Mouse (Mus musculus) pancreas, adult 10 weeks (tissue): ENCODE measurements around the gene Krtap4-7. TPM values are rescaled to one million over a fixed set of nuclear protein-coding genes. Genes with fewer than 3 reads are reported as not detected.

Experiments
- polyA plus RNA-seq: library from polyadenylated mRNA; stranded (reverse); fragments of 350-450 nt; fragmentation: Illumina TruSeq; extraction: RNeasy Lipid Tissue Mini Kit (QIAGEN cat#74804); gene quantifications from one replicate; pipeline ENCODE4 v1.2.3, GENCODE M21; 2015; ENCODE audit warnings: low read depth, low replicate concordance; ENCODE audit not compliant: insufficient read depth

Krtap4-7 gene
- polyA plus RNA-seq = not detected

DNA sequence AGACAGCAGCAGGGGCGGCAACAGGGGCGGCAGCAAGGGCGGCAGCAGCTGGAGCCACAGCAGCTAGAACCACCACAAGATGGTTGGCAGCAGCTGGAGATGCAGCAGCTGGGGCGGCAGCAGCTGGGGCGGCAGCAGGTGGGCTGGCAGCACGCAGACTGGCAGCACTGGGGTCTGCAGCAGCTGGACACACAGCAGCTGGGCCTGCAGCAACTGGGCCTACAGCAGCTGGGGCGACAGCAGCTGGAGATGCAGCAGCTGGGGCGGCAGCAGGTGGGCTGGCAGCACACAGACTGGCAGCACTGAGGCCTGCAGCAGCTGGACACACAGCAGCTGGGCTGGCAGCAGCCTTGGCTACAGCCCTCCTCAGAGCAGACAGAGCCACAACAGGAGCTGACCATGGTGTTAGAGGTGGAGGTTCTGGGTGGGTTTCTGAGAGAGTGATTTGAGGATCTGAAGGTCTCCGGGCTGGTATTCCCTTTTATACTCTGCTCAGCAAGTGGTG lies at the start of gene Krtap4-7:
Gene Krtap4-7 (minus strand): TSS at position 455 of the 505 bp plus-strand sequence.

DNA sequence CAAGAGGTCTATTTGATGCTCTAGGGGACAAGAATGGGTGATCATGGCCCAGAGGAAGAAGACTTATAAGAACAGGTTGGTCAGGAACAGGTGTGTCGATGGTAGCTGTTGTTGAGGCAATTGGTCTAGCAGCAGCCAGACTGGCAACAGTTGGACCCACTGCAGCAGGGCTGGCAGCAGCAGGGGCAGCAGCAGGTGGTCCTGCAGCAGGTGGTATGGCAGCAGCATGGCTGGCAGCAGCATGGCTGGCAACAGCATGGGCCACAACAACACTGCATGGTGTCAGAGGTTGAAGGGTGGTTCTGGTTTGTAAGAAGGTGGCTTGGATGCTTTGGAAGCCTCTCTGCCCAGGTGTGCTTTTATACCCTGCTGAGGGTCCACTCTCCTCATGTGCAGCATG lies 46.6 kb upstream of the Krtap4-7 start, which contains the start of gene Gm14190:
Gene Gm14190 (minus strand): TSS at position 278 of the 400 bp plus-strand sequence.

DNA sequence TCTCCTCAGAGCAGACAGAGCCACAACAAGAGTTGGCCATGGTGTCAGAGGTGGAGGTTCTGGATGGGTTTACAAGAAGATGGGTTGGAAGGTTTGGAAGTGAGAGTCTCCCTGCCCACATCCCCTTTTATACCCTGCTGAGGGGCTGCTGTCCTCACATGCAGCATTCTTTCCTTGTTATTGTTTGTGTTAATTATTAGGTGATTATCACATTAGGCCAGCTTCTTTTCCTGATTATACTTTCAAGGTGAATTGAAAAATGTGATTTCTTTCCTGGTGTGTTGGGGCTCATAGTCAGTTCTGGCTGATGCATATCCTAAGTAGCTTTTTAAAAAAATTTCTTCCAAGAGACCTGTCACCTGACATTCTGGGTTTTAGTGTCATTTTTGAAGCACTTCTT lies 22.0 kb upstream of the Krtap4-7 start, which contains the start of gene Krtap4-6:
Gene Krtap4-6 (minus strand): TSS at position 101 of the 400 bp plus-strand sequence.

DNA sequence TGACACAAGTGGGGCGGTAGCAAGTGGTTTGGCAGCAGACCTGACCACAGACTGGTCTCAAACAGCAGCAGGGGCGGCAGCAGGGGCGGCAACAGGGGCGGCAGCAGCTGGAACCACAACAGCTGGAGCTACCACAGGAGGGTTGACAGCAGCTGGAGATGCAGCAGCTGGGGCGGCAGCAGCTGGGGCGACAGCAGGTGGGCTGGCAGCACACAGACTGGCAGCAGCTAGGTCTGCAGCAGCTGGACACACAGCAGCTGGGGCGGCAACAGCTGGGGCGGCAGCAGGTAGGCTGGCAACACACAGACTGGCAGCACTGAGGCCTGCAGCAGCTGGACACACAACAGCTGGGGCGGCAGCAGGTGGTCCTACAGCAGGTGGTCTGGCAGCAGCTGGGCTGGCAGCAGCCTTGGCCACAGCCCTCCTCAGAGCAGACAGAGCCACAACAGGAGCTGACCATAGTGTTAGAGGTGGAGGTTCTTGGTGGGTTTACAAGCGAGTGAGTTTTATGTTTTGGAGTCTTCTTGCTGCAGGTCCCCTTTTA lies 14.7 kb upstream of the Krtap4-7 start, which contains the start of gene Gm11563:
Gene Gm11563 (minus strand): TSS at position 494 of the 544 bp plus-strand sequence.

DNA sequence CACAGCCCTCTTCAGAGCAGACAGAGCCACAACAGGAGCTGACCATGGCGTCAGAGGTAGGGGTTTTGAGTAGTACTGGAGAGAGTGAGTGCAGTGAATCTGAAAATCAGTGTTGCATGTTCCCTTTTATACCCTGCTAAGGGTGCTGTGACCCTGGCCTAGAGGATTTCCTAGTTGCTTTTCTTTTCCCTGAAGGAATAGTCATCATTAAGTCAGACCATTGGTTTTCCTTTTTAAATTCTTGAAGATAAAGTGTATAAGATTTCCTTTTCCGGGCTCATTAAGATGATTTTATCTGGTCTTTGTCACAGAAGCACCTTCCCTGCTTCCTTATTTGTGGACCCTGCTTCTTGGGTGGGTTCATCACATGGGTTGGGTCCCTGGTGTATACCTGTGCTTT lies 6.2 kb upstream of the Krtap4-7 start, which contains the start of gene Gm11555:
Gene Gm11555 (minus strand): TSS at position 101 of the 400 bp plus-strand sequence.

DNA sequence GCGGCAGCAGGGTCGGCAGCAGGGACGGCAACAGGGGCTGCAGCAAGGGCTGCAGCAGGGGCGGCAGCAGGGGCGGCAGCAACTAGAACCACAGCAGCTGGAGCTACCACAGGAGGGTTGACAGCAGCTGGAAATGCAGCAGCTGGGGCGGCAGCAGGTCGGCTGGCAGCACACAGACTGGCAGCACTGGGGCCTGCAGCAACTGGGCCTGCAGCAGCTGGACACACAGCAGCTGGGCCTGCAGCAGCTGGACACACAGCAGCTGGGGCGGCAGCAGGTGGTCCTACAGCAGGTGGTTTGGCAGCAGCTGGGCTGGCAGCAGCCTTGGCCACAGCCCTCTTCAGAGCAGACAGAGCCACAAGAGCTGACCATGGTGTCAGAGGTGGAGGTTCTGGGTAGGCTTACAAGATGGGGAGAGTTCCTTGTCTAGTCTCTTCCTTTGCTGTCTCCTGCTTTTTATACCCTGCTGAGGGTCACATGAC lies 9.2 kb downstream of the Krtap4-7 start, which contains the start of gene Krtap4-2:
Gene Krtap4-2 (minus strand): TSS at position 432 of the 482 bp plus-strand sequence.

DNA sequence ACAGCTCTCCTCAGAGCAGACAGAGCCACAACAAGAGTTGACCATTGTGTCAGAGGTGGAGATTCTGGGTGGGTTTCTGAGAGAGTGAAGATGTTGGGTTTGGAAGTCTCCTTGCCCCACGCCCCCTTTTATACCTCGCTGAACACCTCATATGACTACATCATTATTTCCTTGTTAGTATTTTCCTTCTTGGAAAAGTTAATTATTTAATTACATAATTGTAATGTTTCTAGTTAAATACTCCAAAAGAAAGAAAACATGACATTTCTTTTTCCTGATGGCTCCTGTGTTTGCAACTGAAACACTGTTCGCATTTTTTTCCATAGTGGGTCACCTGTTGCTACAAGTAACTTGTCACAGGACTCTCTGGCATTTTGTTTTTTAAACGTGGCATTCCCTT lies 15.8 kb downstream of the Krtap4-7 start, which contains the start of gene Krtap4-1:
Gene Krtap4-1 (minus strand): TSS at position 101 of the 400 bp plus-strand sequence.

DNA sequence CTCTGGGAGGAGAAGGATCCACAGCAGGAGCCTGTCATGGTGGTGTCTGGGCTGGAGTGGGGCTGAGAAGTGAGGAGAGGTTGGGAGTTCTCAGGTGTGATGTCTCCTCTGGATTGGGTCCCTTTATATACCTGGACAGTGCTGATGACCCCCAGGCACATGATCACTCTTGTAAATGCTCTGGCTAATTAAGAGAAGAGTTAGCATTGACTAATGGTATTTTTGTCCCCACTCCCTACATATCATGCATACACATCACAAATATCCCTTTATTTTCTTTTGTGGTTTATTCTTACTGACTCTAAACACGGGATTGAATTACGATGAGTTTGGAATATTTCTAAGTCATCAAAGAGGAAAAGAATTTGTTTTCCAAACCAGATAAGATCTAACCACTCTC lies 23.6 kb downstream of the Krtap4-7 start, which contains the start of gene Gm11562:
Gene Gm11562 (minus strand): TSS at position 101 of the 400 bp plus-strand sequence.

DNA sequence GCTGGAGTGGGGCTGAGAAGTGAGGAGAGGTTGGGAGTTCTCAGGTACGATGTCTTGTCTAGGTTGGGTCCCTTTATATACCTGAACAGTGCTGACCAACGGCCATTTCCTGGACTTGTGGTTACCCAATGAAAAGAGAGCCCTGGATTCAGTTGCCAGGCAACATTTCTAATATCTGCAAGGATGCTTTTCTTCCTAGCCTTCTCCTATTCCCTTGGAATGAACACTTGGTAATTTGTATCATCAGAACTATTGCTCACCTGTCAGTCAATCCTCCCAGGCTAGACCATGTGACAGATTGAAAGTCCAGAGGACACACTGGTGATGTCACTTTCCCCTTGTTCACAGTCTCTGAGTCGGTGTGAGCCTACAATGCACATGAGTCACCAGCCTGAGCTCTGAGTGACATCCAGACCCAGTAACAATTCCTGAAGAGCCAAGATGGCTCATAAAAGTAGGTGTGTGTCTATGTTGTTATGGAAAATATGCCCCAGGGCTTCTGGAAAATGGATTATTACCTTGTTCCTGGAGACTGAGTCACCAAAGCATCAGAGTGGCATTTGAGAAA lies 29.0 kb downstream of the Krtap4-7 start, which contains the start of gene Krtap2-4:
Gene Krtap2-4 (minus strand): TSS at position 51 of the 568 bp plus-strand sequence.

DNA sequence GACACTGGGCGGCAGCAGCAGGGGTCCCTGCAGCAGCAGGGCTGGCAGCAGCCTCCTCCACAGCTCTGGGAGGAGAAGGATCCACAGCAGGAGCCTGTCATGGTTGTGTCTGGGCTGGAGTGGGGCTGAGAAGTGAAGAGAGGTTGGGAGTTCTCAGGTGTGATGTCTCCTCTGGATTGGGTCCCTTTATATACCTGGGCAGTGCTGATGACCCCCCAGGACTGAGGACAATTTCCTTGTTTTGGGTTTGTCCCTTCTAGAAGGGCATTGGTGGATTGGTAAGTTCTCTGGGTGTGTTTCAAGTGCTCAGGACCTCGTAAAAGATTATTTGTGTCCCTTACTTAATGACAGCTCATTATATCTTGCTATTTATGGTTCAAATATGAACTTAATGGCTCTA lies 33.8 kb downstream of the Krtap4-7 start, which contains the start of gene Gm11937:
Gene Gm11937 (minus strand): TSS at position 101 of the 400 bp plus-strand sequence.

DNA sequence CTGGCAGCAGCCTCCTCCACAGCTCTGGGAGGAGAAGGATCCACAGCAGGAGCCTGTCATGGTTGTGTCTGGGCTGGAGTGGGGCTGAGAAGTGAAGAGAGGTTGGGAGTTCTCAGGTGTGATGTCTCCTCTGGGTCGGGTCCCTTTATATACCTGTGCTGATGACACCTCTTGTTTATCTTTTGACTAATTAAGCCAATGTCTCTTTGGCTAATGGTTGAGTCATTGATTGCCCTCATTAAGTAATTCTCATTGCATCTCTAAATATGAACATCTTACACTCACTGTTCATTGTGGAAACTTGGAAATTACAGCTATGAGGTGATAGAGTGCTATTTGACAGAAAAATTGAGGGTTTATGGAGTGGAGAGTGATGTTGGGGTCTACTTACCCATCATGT lies 40.7 kb downstream of the Krtap4-7 start, which contains the start of gene Gm11938:
Gene Gm11938 (minus strand): TSS at position 101 of the 400 bp plus-strand sequence.

DNA sequence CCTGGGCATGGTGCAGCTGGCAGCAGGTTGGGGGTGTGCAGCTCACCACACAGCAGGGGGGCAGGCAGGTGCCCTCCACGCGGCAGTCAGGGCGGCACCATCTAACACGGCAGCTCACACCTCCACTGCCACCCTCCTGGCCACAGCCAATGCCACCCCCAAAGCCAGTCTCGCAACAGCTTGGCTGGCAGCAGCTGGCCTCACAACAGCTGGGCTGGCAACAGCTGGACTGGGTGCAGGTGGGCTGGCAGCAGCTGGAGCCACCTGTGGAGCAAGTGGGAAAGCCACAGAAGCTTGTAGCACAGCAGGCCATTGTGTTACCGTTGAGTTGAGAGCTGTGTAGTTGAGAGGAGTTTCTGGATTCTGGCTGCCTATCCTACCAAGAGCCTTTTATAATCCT lies 46.1 kb downstream of the Krtap4-7 start, which contains the start of gene Krtap9-3:
Gene Krtap9-3 (minus strand): TSS at position 364 of the 400 bp plus-strand sequence.

Other genes with a start within 250 kb of the Krtap4-7 start
- not detected for gene Krt12, start 221.8 kb downstream of the Krtap4-7 start, polyA plus RNA-seq
- gene Krt20, start 205.9 kb downstream of the Krtap4-7 start, polyA plus RNA-seq = not detected
- 2.0 TPM for gene Krt23, start 151.0 kb downstream of the Krtap4-7 start, polyA plus RNA-seq
- gene Krt39, start 122.8 kb downstream of the Krtap4-7 start, polyA plus RNA-seq = not detected
- not detected for gene Krt40, start 100.9 kb downstream of the Krtap4-7 start, polyA plus RNA-seq
- not detected for gene Krtap3-3, start 93.2 kb downstream of the Krtap4-7 start, polyA plus RNA-seq
- gene Krtap3-2, start 87.2 kb downstream of the Krtap4-7 start, polyA plus RNA-seq = not detected
- not detected for gene Gm11939, start 84.6 kb downstream of the Krtap4-7 start, polyA plus RNA-seq
- gene Krtap3-1, start 77.5 kb downstream of the Krtap4-7 start, polyA plus RNA-seq = not detected
- not detected for gene Krtap1-5, start 63.1 kb downstream of the Krtap4-7 start, polyA plus RNA-seq
- gene Krtap1-4, start 60.4 kb downstream of the Krtap4-7 start, polyA plus RNA-seq = not detected
- gene Krtap1-3, start 52.8 kb downstream of the Krtap4-7 start, polyA plus RNA-seq = not detected
- gene Krtap9-3, start 46.0 kb downstream of the Krtap4-7 start, polyA plus RNA-seq = not detected
- not detected for gene Gm11938, start 40.8 kb downstream of the Krtap4-7 start, polyA plus RNA-seq
- not detected for gene Gm11937, start 33.9 kb downstream of the Krtap4-7 start, polyA plus RNA-seq
- gene Krtap2-4, start 29.2 kb downstream of the Krtap4-7 start, polyA plus RNA-seq = not detected
- not detected for gene Gm11562, start 23.7 kb downstream of the Krtap4-7 start, polyA plus RNA-seq
- gene Krtap4-1, start 15.9 kb downstream of the Krtap4-7 start, polyA plus RNA-seq = not detected
- not detected for gene Krtap4-2, start 9.0 kb downstream of the Krtap4-7 start, polyA plus RNA-seq
- not detected for gene Gm11555, start 6.1 kb upstream of the Krtap4-7 start, polyA plus RNA-seq
- gene Gm11563, start 14.9 kb upstream of the Krtap4-7 start, polyA plus RNA-seq = not detected
- gene Krtap4-6, start 21.9 kb upstream of the Krtap4-7 start, polyA plus RNA-seq = not detected
- gene Gm14190, start 46.7 kb upstream of the Krtap4-7 start, polyA plus RNA-seq = not detected
- gene Gm14180, start 90.2 kb upstream of the Krtap4-7 start, polyA plus RNA-seq = not detected
- not detected for gene Gm11595, start 128.8 kb upstream of the Krtap4-7 start, polyA plus RNA-seq
- not detected for gene Krtap4-8, start 136.6 kb upstream of the Krtap4-7 start, polyA plus RNA-seq
- not detected for gene Krtap4-9, start 141.1 kb upstream of the Krtap4-7 start, polyA plus RNA-seq
- gene Gm11596, start 149.4 kb upstream of the Krtap4-7 start, polyA plus RNA-seq = not detected
- gene Gm11569, start 154.8 kb upstream of the Krtap4-7 start, polyA plus RNA-seq = not detected
- gene Gm11554, start 160.4 kb upstream of the Krtap4-7 start, polyA plus RNA-seq = not detected
- not detected for gene Krtap4-13, start 165.8 kb upstream of the Krtap4-7 start, polyA plus RNA-seq
- gene Gm11564, start 171.6 kb upstream of the Krtap4-7 start, polyA plus RNA-seq = not detected
- not detected for gene 2300003K06Rik, start 194.0 kb upstream of the Krtap4-7 start, polyA plus RNA-seq
- gene Krtap4-16, start 207.5 kb upstream of the Krtap4-7 start, polyA plus RNA-seq = not detected
- not detected for gene Gm11568, start 213.8 kb upstream of the Krtap4-7 start, polyA plus RNA-seq
- not detected for gene Gm11559, start 220.4 kb upstream of the Krtap4-7 start, polyA plus RNA-seq
- gene Krtap9-1, start 229.3 kb upstream of the Krtap4-7 start, polyA plus RNA-seq = not detected
- gene Gm11567, start 235.1 kb upstream of the Krtap4-7 start, polyA plus RNA-seq = not detected